Mouse (Mus musculus) lung, postnatal 10 days (tissue): Measurements from ENCODE around the gene Gm3417.
"Not testable (repeated sequence)": the region's sequence is repeated elsewhere in the genome, so short reads cannot be mapped to it uniquely, and the experiment has no call there.

Experiments used
- DNase-seq: peaks from one replicate; pipeline ENCODE4 v3.0.0; 2021

Gm3417 gene

DNA sequence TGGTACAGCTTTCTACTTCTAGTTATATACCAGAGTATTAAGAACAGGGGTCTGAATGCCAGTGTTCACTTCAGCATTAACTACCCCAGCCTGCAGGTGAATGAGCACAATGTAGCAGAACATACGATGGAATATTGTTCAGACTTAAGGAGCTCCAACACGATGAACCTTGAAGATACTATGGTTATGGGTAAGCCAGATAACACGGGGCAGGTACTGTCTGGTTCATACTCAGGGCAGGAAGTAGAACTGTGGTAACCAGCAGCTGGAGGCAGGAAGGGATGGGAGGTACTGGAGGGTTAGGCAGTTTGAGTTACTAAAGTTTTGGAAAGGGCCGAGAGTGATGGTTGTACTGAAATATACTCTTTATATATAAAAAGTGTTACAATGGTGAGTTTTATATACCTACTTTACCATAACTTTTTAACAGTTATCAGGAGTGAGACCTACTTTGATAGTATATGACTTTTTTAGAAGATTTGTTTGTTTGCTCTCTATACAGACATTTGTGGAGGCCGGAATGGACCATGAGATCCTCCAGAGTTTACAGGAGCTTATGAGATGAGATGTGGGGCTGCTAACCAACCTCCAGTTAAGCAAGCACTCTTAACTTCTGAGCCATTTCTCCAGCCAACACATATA is 19.8 kb downstream of the Gm3417 start:
- no peak for DNase-seq

GRCm38 (mm10) chr17:14953452-14953851 is 25.1 kb downstream of the Gm3417 start:
- DNase-seq: no peak

GRCm38 (mm10) chr17:14949161-14949827 is 29.3 kb downstream of the Gm3417 start:
- DNase-seq: no peak

GRCm38 (mm10) chr17:14944551-14944950 is 34.0 kb downstream of the Gm3417 start:
- DNase-seq: no peak

DNA sequence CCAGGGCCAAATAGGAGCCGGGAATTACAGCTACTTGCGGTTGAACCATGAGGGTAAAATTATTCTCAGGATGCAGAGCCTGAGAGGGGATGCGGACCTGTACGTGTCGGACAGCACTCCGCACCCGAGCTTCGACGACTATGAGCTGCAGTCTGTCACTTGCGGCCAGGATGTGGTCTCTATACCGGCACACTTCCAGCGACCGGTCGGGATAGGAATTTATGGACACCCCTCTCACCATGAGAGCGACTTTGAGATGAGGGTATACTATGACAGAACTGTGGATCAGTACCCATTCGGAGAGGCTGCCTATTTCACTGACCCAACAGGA is 34.9 kb downstream of the Gm3417 start:
- DNase-seq: no peak

DNA sequence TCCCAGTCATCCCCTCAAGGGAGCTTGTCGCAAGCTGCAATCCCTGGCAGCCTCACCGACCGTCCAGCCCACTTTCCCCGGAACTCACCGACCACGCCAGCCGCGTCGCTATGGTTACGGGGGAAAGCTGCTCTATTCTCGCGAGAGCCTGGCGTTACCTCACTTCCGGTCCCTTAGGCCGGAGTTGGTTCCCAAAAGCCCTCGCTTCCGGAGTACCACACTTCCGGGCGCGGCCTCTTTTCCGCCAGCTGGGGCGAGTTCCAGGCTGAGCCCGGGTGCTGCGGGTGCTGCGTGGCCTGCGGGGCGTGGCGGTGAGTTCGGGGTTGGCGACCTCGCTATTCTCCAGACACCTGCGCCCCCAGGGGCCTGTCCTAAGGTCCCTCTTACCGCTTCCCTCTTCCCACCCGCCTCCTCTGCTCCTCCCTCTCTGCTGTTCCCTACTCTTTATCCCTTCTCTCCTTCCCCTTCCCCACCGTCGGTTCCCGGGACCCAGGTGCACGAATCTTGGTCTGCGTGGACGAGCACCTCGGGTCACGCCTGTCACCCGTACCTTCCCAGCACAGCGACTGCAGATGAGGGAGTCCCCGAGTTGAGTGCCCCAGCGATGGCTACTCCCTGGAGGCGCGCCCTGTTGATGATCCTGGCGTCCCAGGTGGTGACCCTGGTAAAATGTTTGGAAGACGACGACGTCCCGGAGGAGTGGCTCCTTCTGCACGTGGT is 35.4 kb downstream of the Gm3417 start, which contains the start of the genes Wdr27 and 1600012H06Rik:
Wdr27 (minus strand) TSS at position 150 of the 720 bp plus-strand sequence.
1600012H06Rik (plus strand) TSS at position 176 of the 720 bp plus-strand sequence.
- peak; percentile 100 for DNase-seq

DNA sequence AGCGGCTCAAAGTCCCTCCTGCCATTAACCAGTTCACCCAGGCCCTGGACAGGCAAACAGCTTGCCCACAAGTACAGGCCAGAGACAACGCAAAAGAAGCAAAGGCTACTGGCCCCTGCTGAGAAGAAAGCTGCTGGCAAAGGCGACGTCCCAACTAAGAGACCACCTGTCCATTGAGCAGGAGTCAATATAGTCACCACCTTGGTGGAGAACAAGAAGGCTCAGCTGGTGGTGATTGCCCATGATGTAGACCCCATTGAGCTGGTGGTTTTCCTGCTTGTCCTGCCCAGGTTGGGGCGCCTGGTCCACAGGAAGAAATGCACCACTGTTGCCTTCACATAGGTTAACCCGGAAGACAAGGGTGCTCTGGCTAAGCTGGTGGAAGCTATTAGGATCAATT is 36.4 kb downstream of the Gm3417 start:
- not testable (repeated sequence) for DNase-seq

DNA sequence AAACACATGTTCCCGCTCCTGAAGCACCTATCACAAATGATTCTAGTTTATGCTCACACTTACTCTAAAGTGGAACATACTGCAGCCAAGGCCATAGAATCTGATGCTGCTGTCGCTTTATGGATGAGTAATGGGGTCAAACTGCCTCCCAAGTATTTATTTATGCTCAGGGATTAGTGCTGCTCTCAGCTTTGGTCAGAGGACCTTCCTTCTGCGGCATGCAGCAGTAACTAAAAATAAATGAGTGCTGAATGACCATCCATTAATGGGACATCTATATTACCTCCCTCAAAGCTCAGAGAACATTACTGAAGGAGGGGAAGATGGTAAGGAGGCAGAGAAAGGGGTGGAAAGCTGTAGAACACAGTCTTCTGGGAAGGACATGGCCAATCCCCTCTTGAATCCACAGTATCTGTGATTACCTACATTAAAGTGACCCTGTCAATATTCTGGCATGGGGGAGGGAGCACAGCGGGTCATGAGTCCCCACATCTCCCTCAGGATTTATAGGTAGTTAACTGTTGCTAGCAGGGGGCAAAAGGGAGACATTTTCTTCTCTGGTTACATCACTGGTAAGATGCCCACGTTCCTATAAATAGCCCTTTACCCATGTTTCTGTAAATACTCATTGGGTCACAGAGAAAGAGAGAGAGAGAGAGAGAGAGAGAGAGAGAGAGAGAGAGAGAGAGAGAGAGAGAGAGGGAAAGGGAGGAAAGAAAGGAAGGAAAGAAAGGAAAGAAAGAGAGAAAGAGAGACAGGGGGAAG is 42.6 kb downstream of the Gm3417 start:
- DNase-seq: no peak

DNA sequence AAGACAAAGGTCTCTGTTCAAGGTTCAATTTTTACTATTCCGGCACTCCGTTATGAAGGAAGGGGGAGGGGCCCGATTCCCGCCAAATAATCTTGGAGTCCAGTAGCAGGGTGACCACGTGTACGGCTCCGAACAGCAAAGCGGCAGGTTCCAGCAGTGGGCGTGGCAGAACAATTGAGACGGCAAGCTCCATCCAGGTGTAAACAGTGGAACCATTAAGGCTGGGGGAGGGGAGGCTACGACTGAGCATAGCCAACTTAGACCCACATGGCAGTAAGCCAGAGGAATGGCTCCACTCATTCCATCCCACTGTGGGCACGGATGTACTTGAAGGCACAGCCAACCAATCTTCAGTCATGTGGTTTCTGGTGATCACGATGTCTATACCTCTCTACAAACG is 43.3 kb downstream of the Gm3417 start:
- DNase-seq: not testable (repeated sequence)

- no peak for DNase-seq
Measured at GRCm38 (mm10) chr17:14931469-14931868, 47.1 kb downstream of the Gm3417 start.

- DNase-seq: no peak
Measured at GRCm38 (mm10) chr17:14930697-14931096, 47.9 kb downstream of the Gm3417 start.

- no peak for DNase-seq
Measured at GRCm38 (mm10) chr17:14928631-14929030, 50.0 kb downstream of the Gm3417 start.

GRCm38 (mm10) chr17:14927644-14928218 is 50.9 kb downstream of the Gm3417 start:
- DNase-seq: no peak

- DNase-seq: no peak
Measured at GRCm38 (mm10) chr17:14921582-14921981, 57.0 kb downstream of the Gm3417 start.

- no peak for DNase-seq
Measured at GRCm38 (mm10) chr17:14917866-14918265, 60.7 kb downstream of the Gm3417 start.

GRCm38 (mm10) chr17:14914401-14914800 is 64.2 kb downstream of the Gm3417 start:
- no peak for DNase-seq
